Mouse (Mus musculus): ENCODE results near the gene Myh2.

Gene Myh2

DNA sequence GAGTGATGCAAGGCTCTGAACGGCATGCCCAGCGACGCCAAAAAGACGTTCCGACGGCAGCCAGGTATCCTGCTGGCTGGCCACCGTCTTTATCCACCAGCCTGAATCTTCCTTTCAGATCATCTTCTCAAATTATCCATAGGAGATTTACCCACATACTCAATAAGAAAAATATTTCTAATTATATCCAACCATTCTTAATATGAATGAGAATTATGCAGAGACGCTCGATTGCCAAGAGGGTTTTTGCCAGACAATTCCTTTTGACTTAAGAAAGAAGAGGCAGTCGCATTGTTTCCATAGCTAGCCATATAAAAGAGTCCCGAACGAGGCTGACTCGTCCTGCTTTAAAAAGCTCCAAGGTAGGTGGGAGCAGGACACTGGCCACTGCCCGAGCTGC lies at the start of gene Myh2:
Gene Myh2 (plus strand): TSS at position 301 of the 400 bp plus-strand sequence.
- no peak for DNase-seq (ENCODE audit: low spot score in 2 of 2)

DNA sequence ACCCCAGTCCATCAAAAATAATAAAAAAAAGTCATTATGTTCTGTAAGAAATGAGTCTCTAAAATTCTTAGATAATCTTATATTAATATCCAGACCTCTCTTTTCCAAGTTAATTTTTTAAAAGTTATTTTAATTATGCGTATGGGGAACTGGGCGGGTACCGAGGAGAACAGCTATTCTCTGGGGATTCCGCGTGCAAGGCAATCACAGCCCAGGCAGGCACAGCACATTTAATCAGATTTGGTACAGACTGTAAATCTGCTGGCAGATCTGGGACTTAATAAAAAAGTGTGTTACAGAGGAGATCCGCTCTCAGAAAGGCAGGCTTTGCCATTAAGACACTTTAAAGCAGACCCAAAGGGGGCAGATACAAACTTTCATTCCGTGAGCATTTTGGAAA lies 45.9 kb upstream of the Myh2 start:
- DNase-seq (ENCODE audit: low spot score in 2 of 2), result no peak

DNA sequence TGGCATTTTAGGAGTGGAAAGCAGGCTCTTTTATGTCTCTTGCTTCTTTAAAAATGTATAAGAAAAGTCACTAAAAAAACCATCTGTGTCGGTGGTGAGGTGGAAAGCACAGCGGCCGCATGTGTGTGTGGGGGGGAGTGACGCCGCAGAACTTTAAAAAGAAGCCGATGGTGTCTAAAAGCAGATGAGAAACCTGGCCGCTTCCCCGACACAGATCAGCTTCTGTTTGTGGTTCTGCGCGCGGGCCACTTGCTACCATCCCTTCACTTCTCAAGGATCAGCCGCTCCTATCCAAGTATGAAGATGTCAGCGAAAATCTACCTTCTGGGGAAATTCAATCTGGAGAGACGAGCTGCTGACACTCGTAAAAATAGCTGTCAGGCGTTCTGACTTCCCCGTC lies 45.5 kb upstream of the Myh2 start:
- DNase-seq (ENCODE audit: low spot score in 2 of 2), result no peak

DNA sequence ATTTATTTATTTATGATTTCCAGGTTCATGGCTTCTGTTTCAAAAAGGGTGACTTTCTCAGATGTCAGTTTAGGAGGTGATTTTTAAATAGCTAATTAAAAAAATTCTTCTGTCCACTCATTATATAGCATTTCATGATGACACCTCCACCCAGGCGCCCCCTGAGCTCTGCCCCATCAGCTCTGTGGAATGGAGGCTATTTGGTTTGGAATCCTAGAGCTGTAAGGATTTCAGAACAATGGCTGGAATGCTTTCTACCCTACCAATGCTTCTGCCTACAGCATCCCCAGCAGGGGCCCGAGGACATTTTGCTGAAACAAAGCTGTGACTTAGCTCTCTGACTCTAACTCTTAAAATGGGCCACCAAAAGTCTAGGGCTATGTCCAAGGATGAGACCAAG lies 37.3 kb upstream of the Myh2 start:
- no peak for DNase-seq (ENCODE audit: low spot score in 2 of 2)

DNA sequence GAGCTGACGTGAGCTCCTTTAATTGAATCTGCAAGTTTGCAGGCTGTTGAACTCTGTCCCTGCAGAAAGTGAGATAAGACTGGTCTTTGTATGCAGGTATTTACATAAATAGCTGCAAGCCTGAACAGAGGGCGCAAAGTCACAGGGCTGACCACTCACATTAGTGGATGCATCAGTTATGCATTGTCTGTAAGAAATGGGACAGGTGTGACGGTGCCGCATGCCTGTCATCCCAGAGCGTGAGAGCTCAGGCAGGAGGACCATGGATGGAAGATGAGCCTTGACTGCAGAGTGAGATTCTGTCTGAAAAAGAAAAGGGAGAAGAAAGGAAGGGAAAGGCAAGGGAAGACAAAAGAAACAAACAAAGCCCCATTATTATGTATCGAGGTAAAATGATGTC lies 36.2 kb upstream of the Myh2 start:
- no peak for DNase-seq (ENCODE audit: low spot score in 2 of 2)

DNA sequence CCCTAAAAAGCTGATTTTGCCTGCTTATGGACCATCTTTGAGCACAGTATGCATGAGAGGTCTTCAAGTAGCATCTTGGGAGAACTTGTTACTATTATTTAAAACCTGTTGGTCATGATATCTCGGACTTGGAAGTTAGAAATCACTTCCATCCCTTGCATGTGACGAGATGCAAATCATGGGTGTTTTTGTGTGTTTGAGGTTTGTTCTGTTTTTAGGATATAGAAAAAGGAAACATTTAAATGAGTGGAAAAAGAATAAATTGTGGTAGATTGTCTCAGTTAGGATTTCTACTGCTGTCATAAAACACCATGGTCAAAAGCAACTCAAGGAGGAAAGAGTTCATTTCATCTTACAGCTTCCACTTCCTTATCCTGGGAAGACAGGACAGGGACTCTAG lies 35.3 kb upstream of the Myh2 start:
- no peak for DNase-seq (ENCODE audit: low spot score in 2 of 2)

DNA sequence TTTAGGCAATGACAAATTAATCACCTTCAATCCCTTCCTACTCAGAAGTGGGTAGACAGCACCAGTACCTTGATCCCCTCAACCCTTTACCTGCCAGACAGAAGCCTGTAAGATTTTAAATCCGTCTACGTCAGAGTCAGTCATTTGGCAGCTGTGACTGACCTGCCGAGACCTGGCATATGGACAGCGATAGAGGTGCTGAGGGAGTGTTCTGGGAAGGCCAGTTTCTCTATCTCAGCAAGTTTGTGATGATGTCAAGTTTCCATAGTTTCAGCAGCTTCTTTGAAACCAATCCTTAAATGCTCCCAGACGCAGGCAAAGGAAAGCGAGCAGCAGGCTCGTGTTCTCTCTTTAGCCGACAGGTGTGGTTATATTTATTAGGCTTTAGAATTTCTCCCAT lies 31.3 kb upstream of the Myh2 start:
- DNase-seq (ENCODE audit: low spot score in 2 of 2), result no peak

DNA sequence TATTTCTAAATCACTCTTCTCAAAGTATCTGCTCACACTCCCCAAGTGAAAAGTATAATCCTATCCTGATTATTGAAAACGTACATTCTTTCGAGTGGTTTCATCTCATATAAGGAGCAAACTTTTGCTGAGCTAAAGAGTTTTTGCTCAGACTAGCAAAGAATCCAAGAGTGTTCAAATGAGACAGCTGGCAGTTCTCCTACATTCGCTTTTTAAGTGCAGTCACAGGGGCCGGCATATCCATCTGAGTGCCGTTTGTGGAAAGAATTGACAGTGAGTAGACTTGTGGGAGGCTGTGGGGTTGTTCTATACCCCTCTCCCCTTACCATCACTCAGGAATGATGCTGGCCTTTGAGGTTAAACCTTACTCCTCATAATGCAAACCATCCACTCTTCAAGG lies 30.7 kb upstream of the Myh2 start:
- no peak for DNase-seq (ENCODE audit: low spot score in 2 of 2)

DNA sequence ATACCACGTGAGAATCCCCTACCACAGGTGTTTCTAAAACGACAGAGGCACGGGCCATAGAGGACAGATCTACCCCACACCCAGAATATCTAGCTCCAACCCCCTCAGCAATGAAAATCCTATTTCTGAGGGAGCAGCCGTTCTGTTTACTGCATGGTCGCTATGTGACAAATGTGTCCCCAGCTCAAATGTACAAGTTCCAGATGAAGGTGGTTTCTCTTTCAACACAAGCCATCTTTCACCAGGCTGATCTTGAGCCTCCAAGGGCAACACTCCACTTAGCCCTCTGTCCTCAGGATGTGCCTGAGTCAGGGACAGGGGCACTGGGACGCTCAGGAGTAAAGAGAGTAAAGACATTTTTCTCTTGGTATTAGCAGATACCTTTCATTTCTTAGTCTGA lies 29.8 kb upstream of the Myh2 start:
- DNase-seq (ENCODE audit: low spot score in 2 of 2), result no peak

DNA sequence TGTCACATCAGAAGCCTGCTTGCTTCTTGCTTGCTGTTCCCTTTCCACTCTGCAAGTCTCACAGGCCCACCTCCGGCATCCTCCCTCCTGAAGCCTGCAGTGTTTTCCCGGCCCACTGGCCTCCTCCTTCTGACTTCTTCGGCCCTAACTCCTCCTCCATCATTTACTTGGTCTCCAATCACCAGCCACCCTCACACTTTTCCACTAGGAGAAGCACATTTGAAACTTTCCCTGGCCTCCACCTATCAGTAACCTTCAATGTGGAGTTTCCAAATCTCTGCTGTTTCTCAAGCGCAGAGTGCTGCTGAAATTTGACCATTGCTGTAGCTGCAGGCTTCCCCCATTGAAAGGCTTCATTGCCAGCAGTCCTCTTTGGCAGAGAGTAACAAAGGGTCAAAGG lies 28.8 kb upstream of the Myh2 start:
- no peak for DNase-seq (ENCODE audit: low spot score in 2 of 2)

DNA sequence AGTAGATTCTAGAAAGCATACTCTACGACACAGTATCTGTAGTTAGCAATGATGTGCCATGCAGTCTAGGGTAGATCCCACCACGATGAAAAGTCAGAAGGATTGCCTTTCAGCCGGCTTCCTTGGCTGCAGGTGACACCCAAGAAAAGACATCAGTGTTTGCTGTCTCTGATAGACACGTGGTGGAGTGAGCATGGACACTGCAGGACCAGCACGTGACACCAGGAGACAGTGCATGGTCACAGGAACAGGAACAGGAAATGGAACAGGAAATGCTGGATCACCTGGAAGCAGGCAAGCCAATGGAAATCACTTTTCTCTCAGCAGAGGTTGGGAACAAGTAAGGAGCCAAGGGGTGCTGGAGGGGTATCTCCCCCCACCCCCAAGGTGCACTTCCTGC lies 27.8 kb upstream of the Myh2 start:
- DNase-seq (ENCODE audit: low spot score in 2 of 2), result no peak

DNA sequence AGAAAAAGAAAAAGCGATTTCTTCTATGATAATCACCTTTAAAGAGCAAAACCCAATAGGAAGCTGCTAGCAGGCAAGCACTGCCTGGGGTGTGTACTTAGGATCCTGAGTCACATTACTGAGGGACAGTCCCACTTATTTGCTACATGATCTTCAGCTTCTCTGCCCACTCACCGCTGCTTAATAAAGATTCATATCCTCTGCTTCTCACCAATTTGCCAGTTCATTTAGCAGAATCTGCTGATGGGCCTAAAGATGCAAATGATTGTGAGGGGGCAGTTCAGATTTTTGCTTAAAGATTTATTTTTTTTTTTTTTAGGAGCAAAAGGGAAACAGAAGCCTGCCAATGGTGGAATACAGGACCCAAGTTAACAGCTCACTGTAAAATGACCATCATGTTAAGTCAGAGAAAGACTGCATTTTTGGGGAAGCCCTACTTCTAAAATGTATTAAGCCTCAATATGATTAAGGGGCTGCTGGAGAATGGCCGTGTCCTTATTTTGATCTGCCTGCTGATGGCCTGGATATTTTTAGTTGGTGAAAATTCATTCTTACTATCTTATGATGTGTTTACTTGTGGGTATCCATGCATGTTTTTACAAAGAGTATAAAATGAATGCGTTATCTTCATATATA lies 26.8 kb upstream of the Myh2 start:
- no peak for DNase-seq (ENCODE audit: low spot score in 2 of 2)

DNA sequence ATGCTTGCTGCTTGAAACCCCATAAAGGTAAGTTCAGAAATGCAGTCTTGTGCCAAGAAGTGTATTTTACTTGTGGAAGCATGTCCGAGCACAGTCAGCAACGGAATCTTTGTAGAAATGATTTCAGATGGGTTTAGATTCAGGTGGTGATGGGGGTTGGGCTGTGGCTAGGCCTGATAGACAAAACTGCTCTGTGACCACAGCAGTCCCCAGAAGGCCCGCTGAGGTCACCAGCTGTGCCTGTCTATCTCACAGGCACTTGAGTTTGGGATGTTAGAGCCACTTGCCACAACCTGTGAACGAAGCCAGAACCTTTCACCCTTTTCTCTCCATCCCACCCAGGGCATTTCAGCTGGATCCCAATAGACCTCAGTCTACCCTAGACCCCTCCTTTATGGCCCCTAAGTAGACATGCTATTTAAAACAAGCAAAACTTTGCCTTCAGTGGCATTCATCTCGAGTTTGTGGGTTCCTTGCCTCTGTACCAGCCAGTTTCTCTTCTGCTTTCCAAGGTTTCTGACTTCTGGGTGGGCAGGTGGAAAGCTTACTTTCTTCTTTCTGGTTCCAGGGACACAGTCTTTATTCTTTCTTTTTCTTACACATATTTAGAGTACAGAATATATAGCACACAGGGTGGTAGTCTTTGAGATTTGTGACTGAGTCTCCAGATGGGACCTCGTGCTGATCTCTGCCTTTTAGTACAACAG lies 26.1 kb upstream of the Myh2 start:
- no peak for DNase-seq (ENCODE audit: low spot score in 2 of 2)

DNA sequence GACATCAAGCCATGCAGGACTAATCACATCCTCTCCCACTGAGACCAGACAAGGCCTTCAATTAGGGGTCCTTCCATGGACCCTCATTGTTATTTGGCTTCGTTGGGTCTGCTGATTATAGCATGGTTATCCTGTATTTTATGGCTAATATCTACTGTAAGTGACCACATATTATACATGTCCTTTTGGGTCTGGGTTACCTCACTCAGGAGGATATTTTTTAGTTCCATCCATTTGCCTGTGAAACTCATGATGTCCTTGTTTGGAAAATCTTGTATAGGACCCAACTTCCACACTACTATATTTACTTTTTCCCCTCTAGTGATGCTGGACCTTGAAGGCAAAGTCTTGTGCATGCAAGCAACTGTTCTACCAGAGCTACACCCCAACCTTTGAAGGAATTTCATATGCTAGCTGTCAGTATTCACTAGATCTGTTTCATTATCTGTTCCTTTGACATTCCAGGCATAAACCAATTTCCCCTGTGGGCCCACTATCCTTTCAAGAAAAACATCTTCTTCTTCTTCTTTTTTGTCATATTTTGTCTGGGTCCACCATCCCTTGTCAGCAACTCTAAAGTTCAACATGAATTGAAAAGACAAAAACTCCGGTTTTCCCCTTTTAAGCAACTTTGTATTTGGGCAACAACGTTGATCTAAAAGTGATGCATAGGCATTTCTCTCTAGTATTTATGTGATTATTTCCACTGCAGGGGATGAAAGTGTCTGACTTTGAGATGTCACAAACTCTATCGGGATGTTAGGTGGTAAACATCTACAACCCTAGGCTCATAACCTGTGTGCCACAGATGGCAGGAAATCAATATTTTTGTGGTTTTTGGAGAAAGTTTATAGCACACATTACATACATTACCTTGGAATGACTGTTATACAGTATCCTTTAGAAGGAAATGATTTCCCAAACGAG lies 25.1 kb upstream of the Myh2 start:
- DNase-seq (ENCODE audit: low spot score in 2 of 2), result no peak

DNA sequence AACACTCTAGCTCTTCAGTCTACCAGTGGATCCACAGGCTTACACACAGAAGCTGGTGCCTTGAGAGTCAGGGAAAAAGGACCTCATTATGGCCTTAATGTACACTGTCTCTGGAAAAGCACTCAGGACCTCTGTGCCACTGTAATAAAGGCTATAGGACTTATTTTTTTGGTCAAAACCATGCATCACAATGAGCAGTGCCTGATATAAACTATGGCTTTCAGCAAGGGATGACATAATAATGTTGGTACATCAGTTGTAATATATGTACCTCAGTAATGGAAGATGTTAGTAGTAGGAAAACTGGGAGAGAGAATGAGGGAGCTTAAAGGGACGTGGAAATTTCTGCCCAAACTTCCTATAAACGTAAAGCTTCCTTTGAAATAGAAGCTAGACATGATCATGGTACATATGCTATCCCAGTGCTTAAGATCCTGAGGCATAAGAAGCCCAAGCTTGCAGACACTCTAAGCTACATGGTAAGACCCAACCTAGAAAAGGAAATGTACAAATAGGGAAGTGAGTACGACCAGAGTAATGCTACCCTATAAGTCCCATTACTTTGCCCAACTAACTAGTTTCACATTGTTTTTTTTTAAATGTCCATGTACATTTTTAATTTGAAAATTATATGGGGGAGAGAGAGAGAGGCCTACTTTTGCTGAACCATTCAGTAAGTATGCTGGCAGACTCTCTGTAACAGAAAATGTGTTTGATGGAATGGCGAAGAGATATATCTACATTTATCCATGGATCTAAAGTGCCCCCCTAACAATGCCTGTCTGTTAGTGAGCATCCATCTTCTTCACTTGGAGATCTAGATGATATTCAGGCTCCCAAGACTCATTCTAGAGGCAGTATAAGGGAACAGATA lies 24.2 kb upstream of the Myh2 start:
- DNase-seq (ENCODE audit: low spot score in 2 of 2), result no peak

DNA sequence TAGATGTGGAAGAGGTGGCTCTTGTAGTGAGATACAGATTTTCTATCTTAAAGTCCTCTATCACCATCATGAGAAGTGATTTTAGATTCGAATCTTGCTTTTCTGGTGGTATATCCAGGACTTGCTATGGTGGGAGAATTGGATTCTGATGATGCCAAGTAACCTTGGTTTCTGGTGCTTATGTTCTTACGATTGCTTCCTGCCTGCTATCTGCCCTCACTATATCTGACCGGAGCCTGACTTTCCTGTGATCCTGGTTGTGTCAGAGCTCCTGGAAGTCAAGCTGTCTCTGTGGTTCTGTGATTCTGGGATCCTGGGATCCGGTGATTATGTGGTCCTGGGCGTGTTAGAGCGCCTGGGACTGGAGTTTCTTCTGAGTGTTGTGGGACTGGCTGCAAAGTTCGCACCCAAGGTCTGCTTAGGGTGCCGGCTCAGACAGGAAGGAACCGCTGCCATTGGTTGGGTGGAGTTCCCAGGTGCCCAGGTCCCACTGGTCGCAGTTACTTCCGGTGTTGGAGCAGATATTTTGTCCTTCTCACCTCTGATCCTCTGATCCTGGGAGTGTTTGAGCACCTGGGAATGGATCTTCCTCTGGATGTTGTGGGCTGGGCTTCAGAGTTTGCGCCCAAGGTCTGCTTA lies 23.4 kb upstream of the Myh2 start:
- DNase-seq (ENCODE audit: low spot score in 2 of 2), result no peak

DNA sequence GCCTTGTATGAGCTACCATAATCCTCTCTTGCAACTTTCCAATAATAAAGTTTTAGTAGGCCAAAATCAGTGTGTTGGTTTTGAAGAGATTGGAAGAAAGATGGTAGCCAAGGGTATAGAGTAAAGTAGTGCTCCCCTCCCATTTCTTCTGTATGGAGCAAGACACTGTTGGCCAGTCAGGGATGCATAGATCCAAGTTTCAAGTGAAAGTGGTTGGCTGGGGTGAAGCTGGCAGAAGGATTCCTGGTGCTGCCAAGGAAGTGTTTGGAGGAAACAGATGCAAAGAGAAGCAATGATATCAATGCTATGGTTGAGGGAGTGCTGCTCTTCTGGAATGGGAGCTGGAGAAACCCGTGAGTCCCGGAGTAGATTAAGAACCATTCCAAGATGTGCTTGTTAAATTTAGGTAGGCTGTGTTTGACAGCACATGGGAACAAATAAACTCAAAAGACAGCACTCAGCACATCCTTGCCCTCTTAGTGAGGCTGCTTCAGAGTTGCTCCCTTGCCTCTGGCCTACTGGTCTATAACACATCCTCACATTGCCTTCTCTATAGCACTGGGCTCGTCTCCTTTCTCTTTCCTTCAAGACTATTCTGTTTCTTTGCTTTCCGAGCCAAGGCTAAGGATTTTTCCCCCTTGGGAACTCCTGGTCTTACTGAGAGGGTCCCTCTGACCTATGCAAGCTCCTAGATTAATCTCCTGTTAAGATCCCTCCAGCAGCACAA lies 22.4 kb upstream of the Myh2 start:
- DNase-seq (ENCODE audit: low spot score in 2 of 2), result no peak

DNA sequence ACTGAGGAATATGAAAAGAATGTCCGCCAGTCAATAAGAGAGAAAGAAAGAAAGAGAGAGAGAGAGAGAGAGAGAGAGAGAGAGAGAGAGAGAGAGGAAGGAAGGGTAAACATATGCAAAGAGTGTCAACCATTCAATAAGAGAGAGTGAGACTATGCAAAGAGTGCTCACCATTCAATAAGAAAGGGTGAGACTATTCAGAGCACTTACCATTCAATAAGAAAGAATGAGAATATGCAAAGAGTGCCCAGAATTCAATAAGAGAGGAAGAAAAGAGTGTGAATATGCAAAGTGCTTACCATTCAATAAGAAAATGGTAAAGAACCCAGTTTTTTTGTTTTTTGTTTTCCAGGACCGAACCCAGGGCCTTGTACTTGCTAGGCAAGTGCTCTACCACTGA lies 20.6 kb upstream of the Myh2 start:
- no peak for DNase-seq (ENCODE audit: low spot score in 2 of 2)

DNA sequence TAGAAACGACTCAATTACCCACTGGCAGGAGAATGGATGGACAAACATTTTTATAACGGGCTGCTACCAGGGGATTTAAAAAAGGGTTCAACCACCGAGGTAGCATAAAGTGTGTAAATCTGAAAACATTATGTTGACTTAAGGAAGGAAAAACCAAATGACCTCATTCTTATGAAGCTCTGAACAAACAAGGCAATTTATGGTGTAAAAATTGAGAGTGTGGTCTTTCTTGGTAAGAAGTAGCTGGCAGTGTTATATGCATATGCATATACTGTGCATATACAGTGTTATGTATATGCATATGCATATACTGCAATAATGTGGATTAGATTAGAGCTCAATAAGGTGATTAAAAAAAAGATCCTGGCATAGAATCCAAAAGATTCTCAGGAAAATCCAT lies 19.7 kb upstream of the Myh2 start:
- DNase-seq (ENCODE audit: low spot score in 2 of 2), result no peak

Data from urinary bladder, postnatal 36 days (tissue).